ENCODE assay signal across 8 mouse cellular contexts in the genomic region with DNA sequence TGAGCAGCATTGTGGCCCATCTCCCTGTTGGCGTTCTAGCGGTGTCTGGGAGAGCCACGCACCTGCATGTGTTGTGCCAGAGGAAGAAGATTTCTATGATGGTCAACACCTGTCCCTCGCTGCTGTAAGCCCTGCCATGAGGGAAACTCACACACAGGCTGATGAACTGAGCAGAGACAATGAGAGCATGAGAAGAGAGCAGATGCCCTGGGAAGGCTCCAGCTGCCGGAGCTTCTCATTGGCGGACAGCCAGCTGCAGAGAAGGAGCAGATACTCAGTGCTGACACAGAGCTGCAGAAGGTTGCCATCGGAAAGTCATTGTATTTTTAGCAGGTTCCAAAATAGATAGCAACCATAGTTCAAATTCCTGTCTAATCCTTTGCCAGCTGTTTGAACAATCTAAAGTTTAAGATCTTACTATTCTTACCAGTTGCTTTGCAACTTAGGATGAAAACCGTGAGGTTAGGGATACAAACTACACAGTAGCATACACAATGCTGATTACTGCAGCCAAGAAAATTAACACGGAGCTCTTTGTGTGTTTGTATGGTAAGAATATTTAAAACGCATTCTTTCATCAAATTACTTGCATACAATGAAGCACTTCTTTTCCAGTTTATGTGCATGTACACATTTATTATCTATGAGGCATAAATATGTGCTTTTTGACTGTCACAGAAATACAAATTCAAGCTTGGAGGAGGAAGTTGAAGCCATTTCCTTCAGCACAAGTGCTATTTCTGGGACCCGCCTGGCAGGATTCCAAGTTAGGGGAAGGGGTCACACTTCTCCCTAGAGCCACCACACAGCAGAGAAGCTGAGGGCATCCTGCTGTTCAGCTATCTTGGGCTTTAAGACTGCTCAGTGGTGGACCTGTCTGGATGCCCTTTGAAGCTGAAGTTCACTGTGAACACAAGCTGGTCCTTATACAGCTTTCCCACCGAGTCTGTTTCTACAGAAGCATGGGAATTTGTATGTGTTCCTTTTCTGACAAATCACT. TPM values are rescaled to one million over a fixed set of nuclear protein-coding genes. Genes with fewer than 3 reads are reported as not detected.
DNase-seq lines count a peak whose midpoint lies in the region; ATAC-seq and TF ChIP-seq lines count a peak whose summit lies in the region.

No protein-coding gene starts in this region.

- H3K36me3 ChIP-seq in liver, embryonic 12.5 days: no peaks in the 10 kb centered on the region
- H3K36me3 ChIP-seq in lung, postnatal 0 days (ENCODE audit: insufficient read depth, low read length): no peaks in the 10 kb centered on the region
- no peaks in the 10 kb centered on the region for H3K36me3 ChIP-seq in stomach, embryonic 14.5 days (ENCODE audit: control insufficient read depth, insufficient read depth, low read length)

- no peaks in the 10 kb centered on the region for H3K4me1 ChIP-seq in liver, embryonic 12.5 days
- no peaks in the 10 kb centered on the region for H3K4me1 ChIP-seq in lung, postnatal 0 days (ENCODE audit: insufficient read depth, low read depth, low read length)
- H3K4me1 ChIP-seq in stomach, embryonic 14.5 days (ENCODE audit: control insufficient read depth, insufficient read depth, low read length): peaks cover 9% of the 10 kb centered on the region; the same call in 1 of the 2 replicates

- DNase-seq in liver: peak; percentile 46
- peak; percentile 29 for DNase-seq in cerebellum, adult 8-10 months
- peak; percentile 60 to 79 for DNase-seq in gastrocnemius, postnatal 4 days (ENCODE audit: low spot score in 2 of 2)
- DNase-seq in kidney, postnatal 14 days: peak; percentile 75
- peak; percentile 19 for DNase-seq in lung, postnatal 0 days (ENCODE audit: low spot score)
- DNase-seq in spleen, postnatal 14 days (ENCODE audit: low spot score in 2 of 2): no peak

- H3K27ac ChIP-seq in liver, embryonic 12.5 days: no peak overlapping the region
- H3K27ac ChIP-seq in lung, postnatal 0 days (ENCODE audit: low read length): no peak overlapping the region
- H3K27ac ChIP-seq in stomach, embryonic 14.5 days (ENCODE audit: low read length): 0 out of 2 replicates have a peak overlapping the region, but pooled peaks have one; percentile 16

- H3K4me3 ChIP-seq in liver, embryonic 12.5 days: no peak overlapping the region
- H3K4me3 ChIP-seq in lung, postnatal 0 days (ENCODE audit: low read depth, low read length): no peak overlapping the region
- H3K4me3 ChIP-seq in stomach, embryonic 14.5 days (ENCODE audit: low read depth, low read length): no peak overlapping the region

- H3K9ac ChIP-seq in liver, embryonic 12.5 days: no peak overlapping the region
- no peak overlapping the region for H3K9ac ChIP-seq in lung, postnatal 0 days (replicated peaks; ENCODE audit: low read depth)
- no peak overlapping the region for H3K9ac ChIP-seq in stomach, embryonic 14.5 days (replicated peaks; ENCODE audit: low read depth, low read length)

- no peak for ATAC-seq in liver, embryonic 12.5 days
- peak; percentile 33; the same call in 1 of the 2 replicates for ATAC-seq in lung, postnatal 0 days
- peak; percentile 82; the same call in 1 of the 2 replicates for ATAC-seq in stomach, embryonic 14.5 days (ENCODE audit: insufficient number of reproducible peaks, insufficient read depth, low FRiP score, low read depth)

- no peak for TF ChIP-seq CTCF in lung, postnatal 0 days (IDR thresholded peaks at IDR 0.05)

- no peak overlapping the region for H3K4me2 ChIP-seq in liver, embryonic 12.5 days
- H3K4me2 ChIP-seq in lung, postnatal 0 days (replicated peaks; ENCODE audit: low read depth, low read length): no peak overlapping the region
- H3K4me2 ChIP-seq in stomach, embryonic 14.5 days (replicated peaks; ENCODE audit: low read depth, low read length): no peak overlapping the region

- WGBS in liver, embryonic 12.5 days (ENCODE audit: insufficient replicate concordance): 51% methylated on average over 12 of the region's 12 CpGs
- WGBS in lung, postnatal 0 days: 33% methylated on average over 12 of the region's 12 CpGs
- WGBS in stomach, embryonic 14.5 days: 42% methylated on average over 12 of the region's 12 CpGs

- no peaks in the 10 kb centered on the region for H3K27me3 ChIP-seq in liver, embryonic 12.5 days (replicated peaks)
- no peaks in the 10 kb centered on the region for H3K27me3 ChIP-seq in lung, postnatal 0 days (replicated peaks; ENCODE audit: insufficient read depth, low read length)
- H3K27me3 ChIP-seq in stomach, embryonic 14.5 days (ENCODE audit: control insufficient read depth, insufficient read depth, low read length): no peaks in the 10 kb centered on the region

- H3K9me3 ChIP-seq in liver, embryonic 12.5 days (replicated peaks): no peaks in the 10 kb centered on the region
- no peaks in the 10 kb centered on the region for H3K9me3 ChIP-seq in lung, postnatal 0 days (ENCODE audit: low read length)
- H3K9me3 ChIP-seq in stomach, embryonic 14.5 days (ENCODE audit: control insufficient read depth, low read depth, low read length): no peaks in the 10 kb centered on the region

- no peak for TF ChIP-seq EP300 in lung, postnatal 0 days (IDR thresholded peaks at IDR 0.05)

RNA-seq across cellular contexts. Expression of gene Adamts16, which starts 42.6 kb away (rescaled TPM):
- 0.18 TPM in 1 of 2 replicates, not detected in the other for polyA plus RNA-seq in liver, embryonic 12.5 days (2016; fragmentation: Nextera tagmentation; extraction: Ambion mirVana)
- total RNA-seq in gastrocnemius, postnatal 4 days (2021): 1 to 10 TPM; 3.3 TPM
- polyA plus RNA-seq in lung, postnatal 0 days (2015; fragmentation: Nextera tagmentation; extraction: Ambion mirVana): not detected in 2 replicates
- 1.1 and 1.8 TPM in 2 replicates for polyA plus RNA-seq in stomach, embryonic 14.5 days (2014; fragmentation: Nextera tagmentation; extraction: Ambion mirVana)

Comparison
In these comparisons a context has a peak if more than half of its experiments do, and no peak if none do; other contexts are left out.
1. DNase-seq: peak in liver (single experiment), cerebellum, adult 8-10 months (single experiment), gastrocnemius, postnatal 4 days (2 of 2), kidney, postnatal 14 days (single experiment) and lung, postnatal 0 days (single experiment); none in spleen, postnatal 14 days (0 of 2).